In genomic region chr13:45888953-45889749, GRCm38 (mm10) we compare ENCODE assay signal across 16 mouse cellular contexts.
DNase-seq lines count a peak whose midpoint lies in the region; ATAC-seq and TF ChIP-seq lines count a peak whose summit lies in the region.
"Had no signal": no experiment of that assay in that cellular context is flagged by ENCODE, and none has a peak within 500 bp of the region (broad histone marks: within the 10 kb centered on the region; RNA-seq: fewer than 3 reads in every experiment).

No protein-coding gene starts in this region.

- no peak for TF ChIP-seq CTCF in MEL (IDR thresholded peaks at IDR 0.05 in 2 of 3, conservative IDR thresholded peaks at IDR 0.05 in 1 of 3; ENCODE audit: control insufficient read depth in 1 of 3, insufficient read depth in 1 of 3, low read depth in 2 of 3, low read length in 3 of 3, poor library complexity in 1 of 3, severe bottlenecking in 1 of 3)
- no peak for TF ChIP-seq CTCF in stomach, postnatal 0 days (IDR thresholded peaks at IDR 0.05; ENCODE audit: low read depth)

- no peaks in the 10 kb centered on the region for H3K79me2 ChIP-seq in MEL (ENCODE audit: control insufficient read depth, insufficient read depth, low read length, poor library complexity)

- no peak overlapping the region for H3K4me3 ChIP-seq in kidney, embryonic 16.5 days (ENCODE audit: low read length)
- H3K4me3 ChIP-seq in MEL (ENCODE audit: control insufficient read depth in 1 of 2, insufficient read depth in 1 of 2, low read depth in 2 of 2, low read length in 2 of 2), result no peak overlapping the region
- no peak overlapping the region for H3K4me3 ChIP-seq in stomach, postnatal 0 days (ENCODE audit: low read depth, low read length)
- H3K4me3 ChIP-seq: embryonic facial prominence, embryonic 10.5 days; hindbrain, embryonic 13.5 days; limb, embryonic 15.5 days; midbrain, embryonic 15.5 days had no signal

- no peak for DNase-seq in kidney, adult 9 months
- DNase-seq in MEL (ENCODE audit: low read depth, low spot score), result peak; percentile 14
- DNase-seq in stomach, postnatal 0 days (ENCODE audit: low spot score), result no peak
- no peak for DNase-seq in right cerebral cortex, adult 2 months (ENCODE audit: low spot score in 2 of 2)
- DNase-seq: adrenal gland, postnatal 25 days; lung, adult 18-20 months; right cerebral cortex, adult 18-20 months had no signal

- H3K27ac ChIP-seq in kidney, embryonic 16.5 days (ENCODE audit: low read length), result 0 out of 2 replicates have a peak overlapping the region, but pooled peaks have one; percentile 50
- no peak overlapping the region for H3K27ac ChIP-seq in MEL (ENCODE audit: control insufficient read depth, low read depth, low read length)
- peak overlapping the region; percentile 1; the same call in 1 of the 2 replicates for H3K27ac ChIP-seq in stomach, postnatal 0 days (replicated peaks)
- H3K27ac ChIP-seq: embryonic facial prominence, embryonic 10.5 days; hindbrain, embryonic 13.5 days; limb, embryonic 15.5 days; midbrain, embryonic 15.5 days had no signal

- no peak overlapping the region for H3K9ac ChIP-seq in kidney, embryonic 16.5 days (replicated peaks; ENCODE audit: low read length)
- no peak overlapping the region for H3K9ac ChIP-seq in MEL (ENCODE audit: control insufficient read depth, low read depth, low read length, poor library complexity, severe bottlenecking)
- no peak overlapping the region for H3K9ac ChIP-seq in stomach, postnatal 0 days (ENCODE audit: low read length)
- H3K9ac ChIP-seq: hindbrain, embryonic 13.5 days; limb, embryonic 15.5 days; midbrain, embryonic 15.5 days had no signal

- no peak overlapping the region for H3K4me2 ChIP-seq in kidney, embryonic 16.5 days (replicated peaks; ENCODE audit: low read depth, low read length)
- H3K4me2 ChIP-seq in stomach, postnatal 0 days (replicated peaks; ENCODE audit: low read depth), result no peak overlapping the region
- H3K4me2 ChIP-seq: hindbrain, embryonic 13.5 days; limb, embryonic 15.5 days; midbrain, embryonic 15.5 days had no signal

- H3K4me1 ChIP-seq in kidney, embryonic 16.5 days (ENCODE audit: insufficient read depth, low read length), result 0 out of 2 replicates have a peak, but pooled peaks cover 6% of the 10 kb centered on the region
- no peaks in the 10 kb centered on the region; a peak in 1 of 4 replicates for H3K4me1 ChIP-seq in MEL (ENCODE audit: control insufficient read depth in 1 of 2, insufficient read depth in 2 of 2, low read length in 2 of 2)
- H3K4me1 ChIP-seq in stomach, postnatal 0 days (replicated peaks; ENCODE audit: control insufficient read depth, insufficient read depth), result no peaks in the 10 kb centered on the region
- H3K4me1 ChIP-seq: hindbrain, embryonic 13.5 days; limb, embryonic 15.5 days had no signal

- H3K27me3 ChIP-seq in kidney, embryonic 16.5 days (ENCODE audit: insufficient read depth, low read length), result no peaks in the 10 kb centered on the region
- no peaks in the 10 kb centered on the region for H3K27me3 ChIP-seq in MEL (ENCODE audit: control insufficient read depth in 1 of 2, insufficient read depth in 2 of 2, low read length in 2 of 2)
- H3K27me3 ChIP-seq in stomach, postnatal 0 days (ENCODE audit: control insufficient read depth, insufficient read depth, low read length), result no peaks in the 10 kb centered on the region
- H3K27me3 ChIP-seq: hindbrain, embryonic 13.5 days; limb, embryonic 15.5 days; midbrain, embryonic 15.5 days had no signal

- 59% methylated on average over 9 of the region's 9 CpGs for WGBS in kidney, embryonic 16.5 days
- WGBS in stomach, postnatal 0 days, result 63% methylated on average over 9 of the region's 9 CpGs

- TF ChIP-seq RAD21 in MEL (IDR thresholded peaks at IDR 0.05; ENCODE audit: low read depth, low read length), result no peak

- ATAC-seq in kidney, embryonic 16.5 days (ENCODE audit: low FRiP score, low TSS enrichment), result no peak
- ATAC-seq in hematopoietic stem cell, adult 5-6 weeks (replicated peaks in 1 of 2; ENCODE audit: insufficient read depth in 1 of 2, low FRiP score in 2 of 2, low TSS enrichment in 1 of 2, low read depth in 1 of 2, poor library complexity in 2 of 2, severe bottlenecking in 2 of 2), result peak; percentile 31 to 39; a peak in 3 of 4 replicates
- peak; percentile 54 for ATAC-seq in stomach, postnatal 0 days (ENCODE audit: low FRiP score, low TSS enrichment)
- no peak for ATAC-seq in megakaryocyte-erythroid progenitor cell, adult 5-6 weeks (replicated peaks; ENCODE audit: low FRiP score, low TSS enrichment, poor library complexity, severe bottlenecking)
- ATAC-seq: forebrain, embryonic 14.5 days; intestine, embryonic 16.5 days; midbrain, embryonic 15.5 days had no signal

- no peaks in the 10 kb centered on the region for H3K9me3 ChIP-seq in kidney, embryonic 16.5 days (ENCODE audit: low read length)
- no peaks in the 10 kb centered on the region for H3K9me3 ChIP-seq in MEL (replicated peaks; ENCODE audit: insufficient read depth, low read length)
- H3K9me3 ChIP-seq in stomach, postnatal 0 days (ENCODE audit: control insufficient read depth, low read length), result no peaks in the 10 kb centered on the region
- H3K9me3 ChIP-seq: embryonic facial prominence, embryonic 10.5 days; hindbrain, embryonic 13.5 days; limb, embryonic 15.5 days; midbrain, embryonic 15.5 days had no signal

- no peak for TF ChIP-seq POLR2A in MEL (IDR thresholded peaks at IDR 0.05; ENCODE audit: control insufficient read depth in 1 of 2, insufficient read depth in 1 of 2, low read depth in 1 of 2, low read length in 2 of 2, poor library complexity in 1 of 2)

- H3K36me3 ChIP-seq in kidney, embryonic 16.5 days (ENCODE audit: insufficient read depth, low read length), result no peaks in the 10 kb centered on the region
- peaks cover 0 to 3% of the 10 kb centered on the region in 2 experiments; a peak in 1 of 4 replicates for H3K36me3 ChIP-seq in MEL (ENCODE audit: control insufficient read depth in 1 of 2, insufficient read depth in 2 of 2, low read length in 2 of 2)
- no peaks in the 10 kb centered on the region for H3K36me3 ChIP-seq in stomach, postnatal 0 days (ENCODE audit: control insufficient read depth, insufficient read depth, low read length)
- H3K36me3 ChIP-seq: embryonic facial prominence, embryonic 10.5 days; hindbrain, embryonic 13.5 days; limb, embryonic 15.5 days; midbrain, embryonic 15.5 days had no signal

- TF ChIP-seq EP300 in MEL (IDR thresholded peaks at IDR 0.05; ENCODE audit: low read depth in 1 of 2, low read length in 2 of 2), result no peak
- TF ChIP-seq EP300 in stomach, postnatal 0 days (optimal IDR thresholded peaks at IDR 0.05), result no peak

TF ChIP-seq in MEL, 35 proteins besides CTCF, POLR2A, EP300 and RAD21:
- TF ChIP-seq CHD2 (IDR thresholded peaks at IDR 0.05; ENCODE audit: low read length) (no peak), HCFC1 (IDR thresholded peaks at IDR 0.05; ENCODE audit: low read depth, low read length) (no peak), ZNF384 (IDR thresholded peaks at IDR 0.05; ENCODE audit: low read depth, low read length) (no peak), SMC3 (IDR thresholded peaks at IDR 0.05; ENCODE audit: low read depth, low read length) (no peak), POLR2AphosphoS2 (IDR thresholded peaks at IDR 0.05; ENCODE audit: low read length) (no peak), RCOR1 (IDR thresholded peaks at IDR 0.05; ENCODE audit: low read depth, low read length) (no peak), NRF1 (IDR thresholded peaks at IDR 0.05; ENCODE audit: insufficient read depth, low read depth, low read length, poor library complexity, severe bottlenecking) (no peak), USF1 (IDR thresholded peaks at IDR 0.05; ENCODE audit: low read depth, low read length) (no peak), MYC (IDR thresholded peaks at IDR 0.05; ENCODE audit: low read depth, low read length) (no peak), ETS1 (IDR thresholded peaks at IDR 0.05; ENCODE audit: low read depth, low read length) (no peak), BHLHE40 (IDR thresholded peaks at IDR 0.05; ENCODE audit: borderline replicate concordance, low read depth, low read length) (no peak), MEF2A (IDR thresholded peaks at IDR 0.05; ENCODE audit: extremely low read depth, insufficient replicate concordance, low read depth, low read length, poor library complexity, severe bottlenecking) (no peak)

Comparison
In these comparisons a context has a peak if more than half of its experiments do, and no peak if none do; other contexts are left out.
1. ATAC-seq: peak in hematopoietic stem cell, adult 5-6 weeks (2 of 2) and stomach, postnatal 0 days (single experiment); none in kidney, embryonic 16.5 days (single experiment) and megakaryocyte-erythroid progenitor cell, adult 5-6 weeks (single experiment).